Mouse (Mus musculus) kidney, adult 2 months (tissue): ENCODE measurements at regions not wholly inside any gene's neighbourhood (a gene's known extent, or its start where the extent isn't known, plus 50 kb on each side); places are given as distances from the start of the nearest gene placed in this dataset.

Experiments
- DNase-seq: peaks from one replicate; pipeline ENCODE4 v3.0.0; 2021
- H3K27ac ChIP-seq: fragments of 200-500 bp; 2 replicates; pipeline ENCODE4 v1.5.1; 2012; ENCODE audit warnings: low read depth, low read length, control low read depth, inconsistent platforms; ENCODE audit not compliant: insufficient read depth
- H3K27me3 ChIP-seq: fragments of 200-500 bp; replicated peaks from 2 replicates; pipeline ENCODE4 v1.6.1; 2012; ENCODE audit warnings: mild to moderate bottlenecking, moderate library complexity, low read length, inconsistent platforms; ENCODE audit not compliant: control insufficient read depth, insufficient read depth
- H3K36me3 ChIP-seq: fragments of 200-500 bp; 2 replicates; pipeline ENCODE4 v1.6.1; 2012; ENCODE audit warnings: mild to moderate bottlenecking, moderate library complexity, low read length, inconsistent platforms; ENCODE audit not compliant: control insufficient read depth, insufficient read depth
- H3K4me1 ChIP-seq: fragments of 200-500 bp; 2 replicates; pipeline ENCODE4 v1.6.1; 2011; ENCODE audit warnings: low read length; ENCODE audit not compliant: control insufficient read depth, insufficient read depth
- H3K4me3 ChIP-seq: fragments of 200-500 bp; 2 replicates; pipeline ENCODE4 v1.5.1; 2011; ENCODE audit warnings: mild to moderate bottlenecking, low read depth, low read length, control low read depth; ENCODE audit not compliant: insufficient read depth
- CTCF ChIP-seq: fragments of 200-500 bp; conservative IDR thresholded peaks from 2 replicates; pipeline ENCODE4 v1.5.1; 2011; ENCODE audit warnings: low read depth, mild to moderate bottlenecking, control low read depth, low read length, moderate library complexity, mixed read lengths; ENCODE audit not compliant: insufficient read depth, insufficient read length
- POLR2A ChIP-seq: fragments of 200-500 bp; IDR thresholded peaks from one replicate; pipeline ENCODE4 v1.6.1; 2011; ENCODE audit warnings: low read depth, low read length, control low read depth
- WGBS: fragments of 180-500 bp; shearing (Covaris S2); methylation state at CpG from one replicate; pipeline ENCODE4 v1.1.7; 2018; 5-methylcytosine and 5-hydroxymethylcytosine counted together

DNA sequence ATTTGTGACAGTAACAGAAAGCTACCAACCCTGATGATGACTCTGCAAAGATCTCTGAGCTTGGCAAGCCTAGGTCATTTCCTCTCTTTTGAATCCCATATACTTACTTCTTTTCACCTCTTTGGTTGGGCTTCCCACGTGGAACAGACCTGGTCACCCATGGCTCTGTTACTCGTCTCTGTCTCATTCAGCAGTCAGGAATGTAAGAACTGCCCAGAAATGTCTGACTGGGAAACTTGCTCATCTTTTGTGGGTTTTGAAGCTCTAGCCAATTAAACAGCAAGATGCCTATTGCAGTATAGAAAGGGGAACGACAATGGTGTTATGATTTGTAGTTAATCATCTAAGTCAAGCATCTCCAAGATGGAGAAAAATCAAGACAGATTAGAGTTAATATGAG is 136.2 kb upstream of the Tgfbr2 start:
- no peak overlapping the region for H3K27ac ChIP-seq
- H3K36me3 ChIP-seq, result no peaks in the 10 kb centered on the region
- H3K4me3 ChIP-seq, result no peak overlapping the region
- TF ChIP-seq CTCF (no peak), POLR2A (no peak)
- H3K27me3 ChIP-seq, result no peaks in the 10 kb centered on the region
- WGBS, result 84% methylated on average over 3 of the region's 3 CpGs
- no peaks in the 10 kb centered on the region for H3K4me1 ChIP-seq
- no peak for DNase-seq

DNA sequence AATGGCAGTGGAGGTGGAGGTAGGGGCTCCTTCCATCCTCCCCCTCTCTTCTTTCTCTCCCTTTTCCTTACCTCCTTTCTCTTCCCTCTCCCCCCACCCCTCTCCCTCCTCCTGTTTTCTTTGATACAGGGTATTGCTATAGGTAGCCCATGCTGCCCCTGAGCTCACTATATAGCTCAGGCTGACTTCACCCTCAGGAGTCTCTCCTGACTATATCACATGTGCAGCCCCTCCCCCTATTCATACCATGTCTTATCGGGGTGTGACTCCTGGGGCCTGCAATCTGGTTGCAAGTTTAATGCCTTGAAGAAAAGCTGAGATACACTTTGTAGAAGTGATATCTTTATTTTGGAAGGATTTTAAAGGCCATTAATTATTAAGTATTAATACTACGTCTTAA is 126.4 kb upstream of the Tgfbr2 start:
- no peak for TF ChIP-seq POLR2A
- no peak for TF ChIP-seq CTCF
- WGBS, result 77% methylated on average over 2 of the region's 2 CpGs
- no peak overlapping the region for H3K4me3 ChIP-seq
- H3K27me3 ChIP-seq, result no peaks in the 10 kb centered on the region
- H3K4me1 ChIP-seq, result no peaks in the 10 kb centered on the region
- no peak overlapping the region for H3K27ac ChIP-seq
- H3K36me3 ChIP-seq, result no peaks in the 10 kb centered on the region
- DNase-seq, result no peak

DNA sequence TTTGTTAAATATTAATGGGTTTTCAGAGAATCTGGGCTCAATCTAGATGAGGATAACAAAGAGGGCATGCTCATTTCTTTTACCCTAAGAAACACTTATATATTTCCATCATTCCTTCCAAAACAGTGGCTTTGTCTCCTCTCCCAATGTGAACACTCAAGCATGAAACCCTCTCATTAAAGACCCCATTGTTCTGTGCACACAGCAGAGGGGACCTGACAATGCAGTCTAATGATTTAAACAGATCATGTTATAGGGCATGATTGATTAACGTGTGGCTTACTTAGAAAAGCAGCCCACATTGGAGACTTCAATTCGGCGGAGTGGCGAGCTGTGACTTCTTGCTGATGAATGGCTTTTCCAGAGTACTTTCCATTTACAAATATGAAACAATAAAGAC is 123.6 kb upstream of the Tgfbr2 start:
- no peak overlapping the region for H3K4me3 ChIP-seq
- DNase-seq, result no peak
- no peak overlapping the region for H3K27ac ChIP-seq
- 76% methylated on average over 4 of the region's 4 CpGs for WGBS
- H3K4me1 ChIP-seq, result no peaks in the 10 kb centered on the region
- H3K36me3 ChIP-seq, result no peaks in the 10 kb centered on the region
- no peaks in the 10 kb centered on the region for H3K27me3 ChIP-seq
- TF ChIP-seq CTCF (no peak), POLR2A (no peak)

DNA sequence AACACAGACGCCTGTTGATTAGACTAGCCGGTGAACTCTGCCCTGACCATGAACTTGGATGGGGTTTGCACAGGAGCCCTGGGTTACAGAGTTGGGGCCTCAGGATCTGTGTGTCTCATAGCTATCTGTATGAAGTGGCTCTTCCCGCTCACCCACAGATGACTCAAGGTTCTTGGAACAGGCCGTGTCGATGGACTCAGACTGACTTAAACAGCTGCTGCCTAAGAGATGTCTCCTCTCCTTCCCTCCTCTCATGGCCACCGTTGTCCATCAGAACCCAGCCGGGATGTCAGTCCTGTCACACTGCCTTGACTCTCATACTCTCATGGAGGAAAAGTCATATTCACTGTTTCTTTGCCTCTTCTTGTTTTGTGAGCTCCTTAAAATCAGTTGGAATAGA is 121.2 kb upstream of the Tgfbr2 start:
- Histone ChIP-seq H3K27ac (no peak overlapping the region), H3K4me1 (peaks cover under 1% of the 10 kb centered on the region; the same call in 1 of the 2 replicates), H3K4me3 (no peak overlapping the region), H3K27me3 (no peaks in the 10 kb centered on the region), H3K36me3 (no peaks in the 10 kb centered on the region)
- 87% methylated on average over 7 of the region's 7 CpGs for WGBS
- DNase-seq, result no peak
- no peak for TF ChIP-seq POLR2A
- TF ChIP-seq CTCF, result no peak

DNA sequence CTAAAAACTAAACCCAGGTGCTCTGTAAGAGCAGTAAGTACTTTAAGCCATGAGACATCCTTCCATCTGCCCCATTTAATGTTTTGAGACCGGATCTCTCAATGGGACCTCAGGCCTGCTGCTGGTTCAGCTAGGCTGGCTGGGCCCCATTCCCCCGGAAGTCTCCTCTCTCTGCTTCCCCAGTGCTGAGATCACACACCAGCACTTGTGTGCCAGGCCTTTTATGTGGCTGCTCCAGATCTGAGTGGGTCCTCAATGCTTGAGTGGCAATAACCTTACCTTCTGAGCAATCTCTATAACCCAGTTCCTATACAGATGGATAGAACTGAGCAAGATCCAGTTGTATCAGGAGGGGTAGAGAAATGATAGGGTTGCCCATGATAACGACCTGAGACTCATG is 118.9 kb upstream of the Tgfbr2 start:
- Histone ChIP-seq H3K36me3 (no peaks in the 10 kb centered on the region), H3K4me1 (peaks cover 3% of the 10 kb centered on the region; the same call in 1 of the 2 replicates), H3K4me3 (no peak overlapping the region), H3K27me3 (no peaks in the 10 kb centered on the region), H3K27ac (no peak overlapping the region)
- no peak for DNase-seq
- WGBS, result 91% methylated on average over 3 of the region's 3 CpGs
- TF ChIP-seq CTCF (no peak), POLR2A (no peak)

DNA sequence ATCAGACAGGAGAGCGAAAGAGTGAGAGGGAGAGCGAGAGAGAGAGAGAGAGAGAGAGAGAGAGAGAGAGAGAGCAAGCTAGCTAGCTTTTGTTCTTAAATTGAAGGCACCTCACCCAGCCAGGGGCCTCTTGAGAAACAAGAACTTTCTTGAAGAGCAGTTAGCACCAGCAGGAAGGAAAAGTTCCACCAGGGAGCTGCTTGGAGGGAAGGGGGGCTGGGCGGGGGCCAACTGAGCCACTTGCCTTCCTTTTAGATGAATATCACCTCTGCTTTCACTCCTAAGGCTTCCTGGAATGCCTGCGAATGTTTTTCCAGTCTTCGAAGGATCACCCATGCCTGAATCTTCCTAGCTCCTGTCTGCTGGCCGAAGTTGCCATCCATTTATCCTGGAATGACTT is 118.0 kb upstream of the Tgfbr2 start:
- Histone ChIP-seq H3K27ac (no peak overlapping the region), H3K4me3 (no peak overlapping the region), H3K36me3 (no peaks in the 10 kb centered on the region), H3K4me1 (peaks cover 3% of the 10 kb centered on the region; the same call in 1 of the 2 replicates), H3K27me3 (no peaks in the 10 kb centered on the region)
- DNase-seq, result peak; percentile 42
- TF ChIP-seq POLR2A (no peak), CTCF (no peak)
- whole genome bisulfite sequencing, result 68% methylated on average over 6 of the region's 6 CpGs

DNA sequence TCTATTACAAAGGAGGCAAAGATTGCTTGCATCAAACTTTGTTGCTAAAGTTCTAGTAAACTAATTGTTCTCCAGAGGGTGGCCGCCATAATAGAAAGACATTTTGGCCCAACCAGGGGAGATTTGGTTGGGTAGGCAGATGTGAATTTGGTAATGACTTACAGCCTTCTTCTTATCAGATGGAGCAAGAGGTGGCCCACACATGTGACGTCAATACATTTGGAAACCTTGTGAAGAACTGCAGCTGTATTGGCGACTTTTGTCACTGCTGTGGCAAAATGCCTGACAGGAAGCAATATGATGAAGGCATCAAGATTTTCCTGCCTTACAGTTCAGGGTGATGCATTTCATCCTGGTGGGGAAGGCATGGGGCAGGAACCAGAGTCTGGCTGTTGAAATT is 116.5 kb upstream of the Tgfbr2 start:
- H3K27ac ChIP-seq, result no peak overlapping the region
- TF ChIP-seq CTCF, result no peak
- no peak for TF ChIP-seq POLR2A
- peaks cover 3% of the 10 kb centered on the region; the same call in 1 of the 2 replicates for H3K4me1 ChIP-seq
- 89% methylated on average over 3 of the region's 3 CpGs for WGBS
- H3K27me3 ChIP-seq, result no peaks in the 10 kb centered on the region
- H3K36me3 ChIP-seq, result no peaks in the 10 kb centered on the region
- DNase-seq, result no peak
- no peak overlapping the region for H3K4me3 ChIP-seq

DNA sequence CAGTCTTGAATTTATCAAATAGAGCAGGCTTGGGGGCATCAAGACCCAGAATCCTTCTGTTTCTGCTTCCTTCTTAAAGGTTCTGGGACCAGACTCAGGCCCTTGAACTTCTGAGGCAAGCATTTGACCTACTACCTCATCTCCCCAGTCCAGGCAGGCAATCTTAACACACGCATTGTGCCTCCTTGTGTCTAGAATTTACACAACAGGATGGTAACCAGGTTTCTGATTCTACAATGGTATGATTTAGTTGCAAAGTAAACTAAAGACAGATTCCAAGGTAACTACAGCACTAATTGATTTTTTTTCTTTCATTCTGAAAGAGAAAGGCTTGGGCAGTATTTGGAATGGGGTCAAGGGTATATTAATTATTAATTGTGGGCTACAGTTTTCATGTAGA is 115.7 kb upstream of the Tgfbr2 start:
- TF ChIP-seq CTCF, result 0 out of 2 replicates have a peak, but pooled peaks have one; percentile 15
- no peak for TF ChIP-seq POLR2A
- Histone ChIP-seq H3K4me1 (peaks cover 3% of the 10 kb centered on the region; the same call in 1 of the 2 replicates), H3K27ac (no peak overlapping the region), H3K36me3 (no peaks in the 10 kb centered on the region), H3K27me3 (no peaks in the 10 kb centered on the region), H3K4me3 (no peak overlapping the region)
- WGBS, result 48% methylated on average over 1 of the region's 1 CpGs
- DNase-seq, result peak; percentile 34
